Mouse (Mus musculus): ENCODE results near the gene Akap6. TPM values are rescaled to one million over a fixed set of nuclear protein-coding genes. Genes with fewer than 3 reads are reported as not detected.

The Akap6 gene
- polyA plus RNA-seq, 1 experiment from 2014 or later, result 6.1 TPM

DNA sequence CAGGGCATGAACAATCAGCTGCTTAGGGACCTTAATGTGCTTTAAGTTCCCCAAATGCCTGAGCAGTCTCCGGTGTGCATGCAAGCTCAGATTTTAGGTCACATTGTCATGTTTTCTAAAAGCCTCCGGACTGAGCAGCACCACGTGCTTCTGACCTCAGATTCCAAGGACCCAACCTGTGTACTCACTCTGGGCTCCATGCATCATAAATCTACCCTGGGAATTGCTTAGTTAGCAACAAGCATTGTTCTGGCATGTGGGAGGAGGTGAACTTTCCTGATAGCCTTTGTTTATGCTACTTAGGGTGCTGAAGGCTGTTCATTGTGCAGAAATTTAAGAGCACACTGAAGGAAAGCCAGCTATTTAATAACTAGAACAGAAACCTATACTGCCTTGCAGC is 313.2 kb downstream of the Akap6 start:
- WGBS, result 58% methylated on average over 3 of the region's 3 CpGs
- no peak overlapping the region for H3K4me3 ChIP-seq
- H3K27me3 ChIP-seq (replicated peaks), result no peaks in the 10 kb centered on the region
- no peak overlapping the region for H3K9ac ChIP-seq
- ATAC-seq (ENCODE audit: extremely low read depth, insufficient number of reproducible peaks, low FRiP score, low TSS enrichment), result no peak
- H3K9me3 ChIP-seq, result no peaks in the 10 kb centered on the region
- H3K4me2 ChIP-seq, result no peak overlapping the region
- peaks cover 5% of the 10 kb centered on the region; the same call in 1 of the 2 replicates for H3K36me3 ChIP-seq
- H3K27ac ChIP-seq (replicated peaks), result no peak overlapping the region
- H3K4me1 ChIP-seq, result no peaks in the 10 kb centered on the region

DNA sequence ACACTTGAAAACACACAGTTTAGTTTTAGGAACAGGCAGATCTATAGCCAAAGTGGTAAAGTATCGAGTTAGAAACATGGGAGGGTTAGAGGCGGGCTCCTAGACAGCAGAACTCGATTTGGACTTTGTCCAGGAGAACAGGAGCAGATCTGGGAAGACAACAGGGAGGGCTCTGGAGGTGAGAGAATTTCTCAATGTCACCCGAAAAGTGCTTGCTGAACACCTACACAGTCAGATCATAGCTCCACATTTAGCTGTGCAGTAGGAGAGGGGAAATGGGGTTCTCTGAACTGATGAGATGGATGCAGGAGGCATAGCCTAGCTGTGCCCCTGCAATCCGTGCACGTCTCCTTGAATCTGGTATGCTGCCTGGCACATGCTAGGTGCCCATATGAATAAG is 315.4 kb downstream of the Akap6 start:
- Histone ChIP-seq H3K9me3 (no peaks in the 10 kb centered on the region), H3K36me3 (peaks cover 5% of the 10 kb centered on the region; the same call in 1 of the 2 replicates), H3K4me1 (no peaks in the 10 kb centered on the region), H3K27ac (replicated peaks) (no peak overlapping the region), H3K4me3 (no peak overlapping the region), H3K9ac (no peak overlapping the region), H3K27me3 (replicated peaks) (no peaks in the 10 kb centered on the region), H3K4me2 (no peak overlapping the region)
- ATAC-seq (ENCODE audit: extremely low read depth, insufficient number of reproducible peaks, low FRiP score, low TSS enrichment), result no peak
- WGBS, result 72% methylated on average over 6 of the region's 6 CpGs

DNA sequence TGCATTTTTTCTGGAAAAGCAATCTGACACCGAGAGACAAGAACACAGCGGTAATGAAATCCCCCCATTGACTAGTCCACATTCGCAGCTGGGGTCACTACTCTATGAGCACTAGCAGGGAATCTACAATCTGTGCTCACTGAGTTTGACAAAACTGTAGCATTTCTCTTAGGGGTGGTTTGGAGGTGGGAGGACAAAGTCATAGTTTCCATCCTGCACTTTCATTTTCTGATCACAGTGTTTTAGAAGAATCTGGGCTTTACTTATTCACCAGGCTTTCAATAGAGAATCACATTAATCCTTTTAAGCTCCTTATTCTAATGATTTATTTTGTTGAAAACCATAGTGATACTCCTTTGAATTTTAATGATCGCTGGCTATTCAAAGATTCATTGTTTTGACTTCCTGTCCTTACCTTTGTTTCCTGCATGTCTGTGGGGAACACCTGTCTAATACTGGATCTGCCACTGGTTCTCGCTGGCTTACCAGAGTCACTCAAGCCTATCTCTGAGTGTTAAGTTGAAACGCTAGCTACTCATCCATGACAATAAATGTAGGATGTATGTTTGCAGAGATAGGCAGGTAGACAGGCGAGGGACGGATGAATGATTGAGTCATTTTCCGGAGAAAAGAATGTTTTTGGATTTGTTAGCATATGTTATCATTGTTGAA is 325.5 kb downstream of the Akap6 start:
- 74% methylated on average over 9 of the region's 9 CpGs for WGBS

DNA sequence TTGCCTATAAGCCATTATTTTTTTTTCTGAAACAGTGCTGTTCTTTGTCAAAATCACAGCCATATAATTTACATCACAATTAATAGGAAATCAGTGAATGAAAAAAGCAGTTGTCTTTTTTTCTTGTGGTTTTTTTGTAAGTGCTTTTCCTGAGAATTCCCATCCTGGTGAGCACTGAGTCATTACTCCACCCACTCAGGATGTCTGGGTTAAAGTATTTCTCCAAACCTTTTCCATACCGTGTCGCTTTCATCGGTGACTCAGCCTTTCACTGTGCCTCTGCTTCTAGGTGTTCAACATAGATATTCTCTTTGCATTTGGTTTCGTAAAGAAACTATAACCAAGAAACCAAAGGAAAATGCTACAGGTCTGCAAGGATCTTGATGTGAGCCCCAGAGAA is 328.1 kb downstream of the Akap6 start:
- Histone ChIP-seq H3K27ac (replicated peaks) (no peak overlapping the region), H3K4me3 (no peak overlapping the region), H3K4me2 (no peak overlapping the region), H3K27me3 (replicated peaks) (no peaks in the 10 kb centered on the region), H3K9ac (no peak overlapping the region), H3K9me3 (no peaks in the 10 kb centered on the region), H3K36me3 (no peaks in the 10 kb centered on the region), H3K4me1 (no peaks in the 10 kb centered on the region)
- WGBS, result 70% methylated on average over 4 of the region's 4 CpGs
- ATAC-seq (ENCODE audit: extremely low read depth, insufficient number of reproducible peaks, low FRiP score, low TSS enrichment), result no peak

More for the DNA sequence above, 325.5 kb downstream of the Akap6 start:
- Histone ChIP-seq H3K36me3 (no peaks in the 10 kb centered on the region), H3K9me3 (no peaks in the 10 kb centered on the region), H3K4me1 (no peaks in the 10 kb centered on the region), H3K9ac (no peak overlapping the region), H3K27ac (replicated peaks) (no peak overlapping the region), H3K4me2 (no peak overlapping the region), H3K4me3 (no peak overlapping the region), H3K27me3 (replicated peaks) (no peaks in the 10 kb centered on the region)
- ATAC-seq (ENCODE audit: extremely low read depth, insufficient number of reproducible peaks, low FRiP score, low TSS enrichment), result no peak

DNA sequence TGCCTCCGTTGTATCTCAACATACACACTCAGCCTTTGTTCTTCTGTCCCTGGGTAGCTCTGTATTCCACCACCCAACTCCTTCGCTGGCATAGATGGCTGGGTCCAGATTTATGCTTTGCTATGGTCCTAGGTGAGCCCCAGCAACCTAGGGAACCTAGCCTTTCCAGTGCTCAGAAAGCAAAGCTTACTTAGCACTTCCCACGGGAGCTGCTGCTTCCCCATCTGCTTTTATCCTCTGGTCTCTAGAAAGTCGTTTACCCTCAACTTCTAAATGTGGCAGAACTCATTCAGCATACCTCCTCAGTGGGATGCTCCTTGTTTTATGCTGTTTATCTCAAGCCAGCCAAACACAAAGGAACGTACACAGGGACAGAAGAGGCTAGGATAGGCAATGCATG is 329.7 kb downstream of the Akap6 start:
- Histone ChIP-seq H3K9me3 (no peaks in the 10 kb centered on the region), H3K36me3 (no peaks in the 10 kb centered on the region), H3K27ac (replicated peaks) (no peak overlapping the region), H3K4me1 (peaks cover 16% of the 10 kb centered on the region), H3K4me2 (no peak overlapping the region), H3K9ac (no peak overlapping the region), H3K27me3 (replicated peaks) (no peaks in the 10 kb centered on the region), H3K4me3 (no peak overlapping the region)
- no peak for ATAC-seq (ENCODE audit: extremely low read depth, insufficient number of reproducible peaks, low FRiP score, low TSS enrichment)
- WGBS, result 54% methylated on average over 5 of the region's 5 CpGs

DNA sequence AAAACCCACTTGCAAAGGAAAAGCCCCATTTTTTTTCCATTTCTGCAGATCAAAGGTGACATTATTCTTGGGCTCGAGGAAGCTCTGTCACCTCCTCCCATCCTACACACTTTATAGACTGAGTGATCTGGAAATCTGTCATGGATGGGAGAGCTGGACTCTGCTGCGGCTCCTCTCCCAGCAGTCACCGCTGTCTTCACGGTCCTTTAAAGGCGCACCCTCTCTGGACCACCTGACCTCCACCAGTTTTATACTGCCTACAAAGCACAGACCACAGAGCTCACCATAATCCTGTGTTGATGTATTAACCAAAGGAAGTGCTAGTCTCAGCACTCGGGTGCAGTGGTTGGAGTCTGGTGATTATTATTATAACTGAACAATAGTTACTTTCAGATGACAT is 330.7 kb downstream of the Akap6 start:
- H3K9ac ChIP-seq, result no peak overlapping the region

DNA sequence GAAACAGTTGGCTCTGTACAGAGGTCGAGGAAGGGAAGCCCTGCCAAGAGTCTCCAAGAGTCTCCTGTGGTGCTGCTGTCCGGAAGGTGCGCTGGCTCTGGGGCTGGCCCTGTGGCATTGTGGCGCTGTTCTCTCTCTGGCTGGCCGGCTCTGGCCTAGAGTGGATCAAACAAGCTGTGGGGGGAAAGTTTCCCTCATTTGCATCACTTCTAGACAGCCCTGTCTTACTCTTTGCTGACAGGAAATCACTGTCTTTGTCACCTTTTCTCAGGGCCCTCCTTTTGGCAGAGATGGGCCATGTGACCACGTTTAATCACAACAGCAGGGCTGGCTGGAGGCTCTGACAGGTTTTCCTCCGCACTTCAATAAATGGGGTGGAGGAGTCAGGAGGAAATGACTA is 333.6 kb downstream of the Akap6 start:
- Histone ChIP-seq H3K4me2 (peak overlapping the region; percentile 63), H3K27ac (replicated peaks) (peak overlapping the region; percentile 83), H3K4me3 (no peak overlapping the region), H3K4me1 (peaks cover 19% of the 10 kb centered on the region), H3K9ac (peak overlapping the region; percentile 17; the same call in 1 of the 2 replicates), H3K36me3 (no peaks in the 10 kb centered on the region), H3K27me3 (replicated peaks) (no peaks in the 10 kb centered on the region), H3K9me3 (no peaks in the 10 kb centered on the region)
- 6% methylated on average over 7 of the region's 7 CpGs for WGBS
- 0 out of 2 replicates have a peak, but pooled peaks have one; percentile 25 for ATAC-seq (ENCODE audit: extremely low read depth, insufficient number of reproducible peaks, low FRiP score, low TSS enrichment)

More for the DNA sequence above, 330.7 kb downstream of the Akap6 start:
- Histone ChIP-seq H3K4me2 (no peak overlapping the region), H3K9me3 (no peaks in the 10 kb centered on the region), H3K27ac (replicated peaks) (no peak overlapping the region), H3K27me3 (replicated peaks) (no peaks in the 10 kb centered on the region), H3K4me1 (peaks cover 19% of the 10 kb centered on the region), H3K36me3 (no peaks in the 10 kb centered on the region), H3K4me3 (no peak overlapping the region)
- 78% methylated on average over 6 of the region's 6 CpGs for WGBS
- ATAC-seq (ENCODE audit: extremely low read depth, insufficient number of reproducible peaks, low FRiP score, low TSS enrichment), result no peak

DNA sequence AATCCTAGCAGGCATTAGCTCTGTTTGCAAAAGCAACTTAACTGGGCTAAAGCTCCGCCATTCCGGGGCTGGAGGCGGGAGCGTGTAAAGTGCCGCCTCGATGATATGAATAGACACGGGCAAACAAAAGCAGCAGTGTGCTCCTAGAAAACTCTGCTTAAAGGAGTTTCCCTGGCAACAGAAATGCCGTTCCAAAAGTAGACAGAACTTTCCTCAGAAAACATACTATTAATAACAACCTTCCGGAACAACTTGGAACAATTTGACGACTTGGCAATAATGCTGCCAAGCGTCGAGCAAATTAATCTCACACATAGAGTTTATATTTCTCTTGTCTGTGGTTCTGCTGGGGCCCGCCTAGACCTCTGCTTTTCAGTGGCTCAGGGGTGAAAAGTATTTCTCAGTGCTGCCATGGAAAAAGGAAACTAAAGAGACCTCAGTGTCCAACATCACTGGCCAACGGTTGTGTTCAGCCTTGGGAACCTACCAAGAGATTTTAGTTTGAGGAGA is 334.3 kb downstream of the Akap6 start:
- no peaks in the 10 kb centered on the region for H3K27me3 ChIP-seq (replicated peaks)

DNA sequence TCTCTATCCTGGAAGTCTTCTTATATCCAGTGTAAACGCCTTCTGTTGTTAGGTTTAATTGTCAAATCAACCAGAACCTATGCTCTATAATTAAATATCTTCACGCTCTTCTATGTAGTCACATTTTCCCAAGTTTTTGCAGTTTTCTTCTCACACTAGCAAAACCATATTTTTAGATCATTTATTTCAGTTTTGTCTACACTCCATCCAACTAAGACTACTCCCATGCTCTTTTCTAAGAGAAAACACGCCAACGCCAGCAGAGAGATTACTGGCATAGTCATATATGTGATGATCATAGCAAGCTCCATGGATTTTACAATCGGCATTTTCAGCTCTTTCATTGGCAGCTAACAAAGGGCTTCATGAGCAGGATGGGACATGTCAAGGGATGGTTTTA is 341.5 kb downstream of the Akap6 start:
- Histone ChIP-seq H3K27ac (replicated peaks) (no peak overlapping the region), H3K4me1 (no peaks in the 10 kb centered on the region), H3K36me3 (no peaks in the 10 kb centered on the region), H3K9me3 (no peaks in the 10 kb centered on the region), H3K4me2 (no peak overlapping the region), H3K9ac (no peak overlapping the region), H3K4me3 (no peak overlapping the region), H3K27me3 (replicated peaks) (no peaks in the 10 kb centered on the region)
- no peak for ATAC-seq (ENCODE audit: extremely low read depth, insufficient number of reproducible peaks, low FRiP score, low TSS enrichment)
- WGBS, result 82% methylated on average over 5 of the region's 5 CpGs

More for the DNA sequence above, 334.3 kb downstream of the Akap6 start:
- Histone ChIP-seq H3K4me1 (peaks cover 19% of the 10 kb centered on the region), H3K9ac (peak overlapping the region; percentile 42; the same call in 1 of the 2 replicates), H3K9me3 (no peaks in the 10 kb centered on the region), H3K27ac (replicated peaks) (peak overlapping the region; percentile 83), H3K4me2 (peak overlapping the region; percentile 63), H3K4me3 (peak overlapping the region; percentile 31), H3K36me3 (no peaks in the 10 kb centered on the region)
- WGBS, result 31% methylated on average over 14 of the region's 14 CpGs
- ATAC-seq (ENCODE audit: extremely low read depth, insufficient number of reproducible peaks, low FRiP score, low TSS enrichment), result no peak

DNA sequence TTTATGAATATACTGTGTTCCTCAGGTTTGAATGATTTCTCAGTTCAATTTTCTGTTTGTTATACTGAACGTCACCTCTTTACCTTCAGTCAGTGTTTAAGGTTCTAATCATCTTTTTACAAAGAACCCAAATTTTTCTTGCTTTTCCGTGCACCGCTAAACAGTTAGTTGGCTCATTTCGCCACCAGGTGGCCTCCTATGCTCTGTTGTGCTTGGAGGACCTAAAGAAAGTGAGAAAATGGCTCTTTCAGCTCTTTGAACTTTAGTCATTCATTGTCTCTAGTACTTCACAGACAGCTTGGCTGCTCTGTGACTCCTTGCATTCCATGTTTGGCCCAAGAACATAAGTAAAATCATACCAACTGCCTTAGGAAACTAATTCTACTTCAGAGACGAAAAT is 343.6 kb downstream of the Akap6 start:
- no peak for ATAC-seq (ENCODE audit: extremely low read depth, insufficient number of reproducible peaks, low FRiP score, low TSS enrichment)
- Histone ChIP-seq H3K4me3 (no peak overlapping the region), H3K9me3 (no peaks in the 10 kb centered on the region), H3K4me2 (no peak overlapping the region), H3K36me3 (no peaks in the 10 kb centered on the region), H3K27ac (replicated peaks) (no peak overlapping the region), H3K4me1 (no peaks in the 10 kb centered on the region), H3K27me3 (replicated peaks) (no peaks in the 10 kb centered on the region), H3K9ac (no peak overlapping the region)
- WGBS, result 37% methylated on average over 5 of the region's 5 CpGs

DNA sequence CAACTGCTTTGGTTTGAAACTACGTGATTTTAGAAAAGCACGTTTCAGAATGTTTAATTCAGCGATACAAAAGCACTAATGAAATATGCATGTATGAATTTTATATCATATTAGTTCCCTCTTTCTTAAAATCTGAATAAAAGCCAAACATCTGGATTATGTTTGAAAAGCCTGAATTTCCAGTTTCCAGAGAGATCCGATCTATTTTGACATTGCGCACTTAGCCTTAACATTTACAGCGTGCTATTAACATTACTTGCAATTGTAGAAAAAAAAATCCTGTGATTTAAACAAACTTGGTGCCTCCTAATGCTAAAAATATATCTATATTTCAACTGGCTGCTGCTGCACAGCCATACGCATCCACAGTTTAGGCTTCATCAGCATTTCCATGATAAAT is 358.4 kb downstream of the Akap6 start:
- H3K4me2 ChIP-seq, result no peak overlapping the region
- H3K27ac ChIP-seq (replicated peaks), result no peak overlapping the region
- H3K9me3 ChIP-seq, result no peaks in the 10 kb centered on the region
- no peak for ATAC-seq (ENCODE audit: extremely low read depth, insufficient number of reproducible peaks, low FRiP score, low TSS enrichment)
- H3K4me3 ChIP-seq, result no peak overlapping the region
- no peaks in the 10 kb centered on the region for H3K36me3 ChIP-seq
- no peaks in the 10 kb centered on the region for H3K27me3 ChIP-seq (replicated peaks)
- 84% methylated on average over 7 of the region's 7 CpGs for WGBS
- H3K4me1 ChIP-seq, result peaks cover 20% of the 10 kb centered on the region
- no peak overlapping the region for H3K9ac ChIP-seq

DNA sequence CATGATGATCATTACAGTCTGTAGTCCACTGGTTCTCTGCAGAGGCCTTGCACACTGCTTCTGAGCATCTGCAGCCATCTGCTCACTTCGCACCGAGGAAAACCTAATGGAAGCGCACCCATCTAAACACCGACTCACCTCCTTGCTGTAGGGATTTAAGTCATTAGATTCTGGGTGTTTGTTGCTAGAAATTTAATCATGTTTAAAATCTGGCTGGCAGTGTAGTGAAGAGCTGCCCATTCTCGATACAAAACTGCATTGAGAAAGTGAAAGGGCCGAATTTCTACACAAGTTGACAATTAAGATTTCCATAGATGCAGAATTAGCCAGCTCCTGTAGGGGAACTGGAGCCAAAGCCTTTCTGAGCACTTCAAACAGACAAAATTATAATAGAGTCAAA is 361.7 kb downstream of the Akap6 start:
- no peak for ATAC-seq (ENCODE audit: extremely low read depth, insufficient number of reproducible peaks, low FRiP score, low TSS enrichment)
- H3K4me1 ChIP-seq, result peaks cover 26% of the 10 kb centered on the region
- WGBS, result 75% methylated on average over 6 of the region's 6 CpGs
- H3K9ac ChIP-seq, result no peak overlapping the region
- H3K36me3 ChIP-seq, result no peaks in the 10 kb centered on the region
- peak overlapping the region; percentile 56; the same call in 1 of the 2 replicates for H3K27ac ChIP-seq (replicated peaks)
- H3K27me3 ChIP-seq (replicated peaks), result no peaks in the 10 kb centered on the region
- H3K4me3 ChIP-seq, result no peak overlapping the region
- no peak overlapping the region for H3K4me2 ChIP-seq
- no peaks in the 10 kb centered on the region for H3K9me3 ChIP-seq

Data from heart, embryonic 13.5 days (tissue).